Mouse (Mus musculus): ENCODE measurements around the gene Mcrip2.

GRCm38 (mm10) chr17:25883268-25883667 lies 14.7 kb upstream of the Mcrip2 start:
- TF ChIP-seq CTCF (IDR thresholded peaks at IDR 0.05; ENCODE audit: low read depth, low read length): no peak
- no peak for TF ChIP-seq POLR2A (IDR thresholded peaks at IDR 0.05; ENCODE audit: extremely low read depth, insufficient read depth, low read length)
